Mouse (Mus musculus) right cerebral cortex, postnatal 4 days (tissue): ENCODE measurements around the gene Noxo1.

Experiments used
- DNase-seq: peaks from one replicate; pipeline ENCODE4 v3.0.0-alpha.2; 2022

Noxo1 gene

GRCm38 (mm10) chr17:24745526-24746497 is 49.8 kb downstream of the Noxo1 start:
- DNase-seq = peak; percentile 82

DNA sequence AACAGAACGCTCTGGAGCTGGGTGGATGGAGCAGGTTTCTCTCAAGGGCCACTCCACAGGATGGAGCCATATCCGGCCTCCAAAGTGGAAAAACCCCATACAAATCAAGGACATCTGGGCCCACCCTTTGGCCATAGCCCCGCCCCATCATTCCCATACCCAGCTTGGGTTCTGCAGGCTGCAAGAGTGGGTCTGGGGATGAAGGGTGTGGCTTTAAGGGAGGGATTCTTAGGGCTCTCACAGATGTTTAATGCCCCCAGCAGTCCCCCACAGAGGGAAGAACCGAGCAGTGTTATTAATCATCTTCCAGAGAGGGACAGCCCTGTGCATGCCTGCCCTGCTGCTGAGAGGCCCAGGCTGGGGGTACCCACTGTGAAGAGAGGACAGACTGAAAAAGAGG is 51.0 kb downstream of the Noxo1 start:
- DNase-seq = no peak
